ENCODE assay signal across 7 mouse cellular contexts in genomic region chr2:38510120-38510519, GRCm38 (mm10). TPM values are rescaled to one million over a fixed set of nuclear protein-coding genes. Genes with fewer than 3 reads are reported as not detected.
DNase-seq lines count a peak whose midpoint lies in the region; ATAC-seq and TF ChIP-seq lines count a peak whose summit lies in the region.

No protein-coding gene starts in this region.

- peak; percentile 43; the same call in 1 of the 2 replicates for TF ChIP-seq CTCF in cerebellum, adult 2 months (IDR thresholded peaks at IDR 0.05; ENCODE audit: borderline replicate concordance, insufficient read depth, low read depth, low read length)
- no peak for TF ChIP-seq CTCF in thymus, adult 2 months (IDR thresholded peaks at IDR 0.05; ENCODE audit: borderline replicate concordance, control insufficient read depth, extremely low read depth, insufficient read depth, low read length, poor library complexity)

- WGBS in neural tube, embryonic 14.5 days: 68% methylated on average over 1 of the region's 1 CpGs
- WGBS in cerebellum, adult 2 months: 12% methylated on average over 1 of the region's 1 CpGs
- WGBS in thymus, adult 2 months: 94% methylated on average over 1 of the region's 1 CpGs

- no peak overlapping the region for H3K4me2 ChIP-seq in neural tube, embryonic 14.5 days (ENCODE audit: low read depth, low read length)

- TF ChIP-seq POLR2A in cerebellum, adult 2 months (IDR thresholded peaks at IDR 0.05; ENCODE audit: borderline replicate concordance, insufficient read depth, low read length): no peak
- no peak for TF ChIP-seq POLR2A in thymus, adult 2 months (IDR thresholded peaks at IDR 0.05; ENCODE audit: control insufficient read depth, extremely low read depth, insufficient read depth, low read length, poor library complexity)

- no peak overlapping the region for H3K9ac ChIP-seq in neural tube, embryonic 14.5 days (replicated peaks; ENCODE audit: low read depth, low read length)

- no peak for DNase-seq in neural tube, embryonic 10.5 days (ENCODE audit: extremely low spot score, low spot score)
- peak; percentile 57 to 68 for DNase-seq in cerebellum, adult 2 months
- DNase-seq in layer of hippocampus, postnatal 36 days: peak; percentile 54 to 68
- no peak for DNase-seq in thymus, adult 2 months
- DNase-seq in spleen, adult 12 weeks (ENCODE audit: low spot score): no peak
- no peak for DNase-seq in adrenal gland, postnatal 25 days

- H3K9me3 ChIP-seq in neural tube, embryonic 14.5 days (ENCODE audit: control insufficient read depth, low read length): no peaks in the 10 kb centered on the region

- H3K27me3 ChIP-seq in neural tube, embryonic 14.5 days (ENCODE audit: control insufficient read depth, insufficient read depth, low read length): no peaks in the 10 kb centered on the region
- no peaks in the 10 kb centered on the region for H3K27me3 ChIP-seq in cerebellum, adult 2 months (ENCODE audit: control insufficient read depth, insufficient read depth, low read length)
- no peaks in the 10 kb centered on the region for H3K27me3 ChIP-seq in thymus, adult 2 months (ENCODE audit: control insufficient read depth, insufficient read depth, low read length)

- H3K36me3 ChIP-seq in neural tube, embryonic 14.5 days (ENCODE audit: control insufficient read depth, insufficient read depth, low read length): no peaks in the 10 kb centered on the region
- H3K36me3 ChIP-seq in thymus, adult 2 months (ENCODE audit: control insufficient read depth, insufficient read depth, low read length): no peaks in the 10 kb centered on the region

- no peak overlapping the region for H3K27ac ChIP-seq in neural tube, embryonic 14.5 days (ENCODE audit: low read depth, low read length)
- H3K27ac ChIP-seq in cerebellum, adult 2 months (ENCODE audit: insufficient read depth, low read length): no peak overlapping the region; the same call in 1 of the 2 replicates
- H3K27ac ChIP-seq in thymus, adult 2 months (ENCODE audit: control insufficient read depth, insufficient read depth, low read length): no peak overlapping the region

- peak; percentile 6; the same call in 1 of the 2 replicates for ATAC-seq in neural tube, embryonic 14.5 days (ENCODE audit: low read depth)

- H3K4me1 ChIP-seq in neural tube, embryonic 14.5 days (ENCODE audit: control insufficient read depth, insufficient read depth, low read length): 0 out of 2 replicates have a peak, but pooled peaks cover 2% of the 10 kb centered on the region
- peaks cover 12% of the 10 kb centered on the region for H3K4me1 ChIP-seq in cerebellum, adult 2 months (ENCODE audit: control insufficient read depth, insufficient read depth, low read length)
- H3K4me1 ChIP-seq in thymus, adult 2 months (replicated peaks; ENCODE audit: control insufficient read depth, insufficient read depth, low read length): peaks cover 8% of the 10 kb centered on the region

- H3K4me3 ChIP-seq in neural tube, embryonic 14.5 days (ENCODE audit: low read depth, low read length): no peak overlapping the region
- no peak overlapping the region for H3K4me3 ChIP-seq in cerebellum, adult 2 months (replicated peaks; ENCODE audit: insufficient read depth, low read depth, low read length)
- no peak overlapping the region for H3K4me3 ChIP-seq in thymus, adult 2 months (ENCODE audit: control insufficient read depth, insufficient read depth, low read length)

RNA-seq across cellular contexts. Expression of gene Nek6, which starts 1.3 kb away (rescaled TPM):
- 46.4 and 54.4 TPM in 2 replicates for polyA plus RNA-seq in neural tube, embryonic 14.5 days (2014; fragmentation: Nextera tagmentation; extraction: Ambion mirVana)
- 26.8 and 28.0 TPM in 2 replicates for polyA plus RNA-seq in cerebellum, adult 2 months (2012; rRNA removed)
- 10 to 100 TPM; 40.8 to 42.7 TPM for total RNA-seq in layer of hippocampus, postnatal 36 days (2021)
- polyA plus RNA-seq in thymus, adult 2 months (2012; rRNA removed): 12.4 and 17.2 TPM in 2 replicates
- 11.7 and 13.2 TPM in 2 replicates for total RNA-seq in adrenal gland, postnatal 25 days (2021)

Comparison
In these comparisons a context has a peak if more than half of its experiments do, and no peak if none do; other contexts are left out.
1. DNase-seq: peak in cerebellum, adult 2 months (2 of 2) and layer of hippocampus, postnatal 36 days (2 of 2); none in neural tube, embryonic 10.5 days (single experiment), thymus, adult 2 months (single experiment), spleen, adult 12 weeks (single experiment) and adrenal gland, postnatal 25 days (single experiment).